Mouse (Mus musculus): ENCODE measurements around the gene Tppp3. TPM values are rescaled to one million over a fixed set of nuclear protein-coding genes. Genes with fewer than 3 reads are reported as not detected.

Tppp3 gene
- polyA plus RNA-seq, 1 experiment from 2014 or later: 94.2 TPM

GRCm38 (mm10) chr8:105472983-105473382 lies 1.7 kb upstream of the Tppp3 start:
- H3K9ac ChIP-seq (replicated peaks): no peak overlapping the region
- H3K9me3 ChIP-seq: no peaks in the 10 kb centered on the region
- H3K4me3 ChIP-seq: no peak overlapping the region
- H3K36me3 ChIP-seq: peaks cover under 1% of the 10 kb centered on the region
- peaks cover 34% of the 10 kb centered on the region for H3K27me3 ChIP-seq
- no peak overlapping the region for H3K4me2 ChIP-seq (replicated peaks)
- WGBS: 48% methylated on average over 9 of the region's 9 CpGs
- H3K27ac ChIP-seq (replicated peaks): no peak overlapping the region
- H3K4me1 ChIP-seq: peaks cover 59% of the 10 kb centered on the region
- ATAC-seq (ENCODE audit: low FRiP score, low read depth): no peak

- Histone ChIP-seq H3K4me1 (peaks cover 59% of the 10 kb centered on the region), H3K9me3 (no peaks in the 10 kb centered on the region), H3K9ac (replicated peaks) (no peak overlapping the region), H3K4me2 (replicated peaks) (0 out of 2 replicates have a peak overlapping the region, but pooled peaks have one; percentile 3), H3K36me3 (peaks cover 5% of the 10 kb centered on the region), H3K27ac (replicated peaks) (no peak overlapping the region), H3K27me3 (peaks cover 34% of the 10 kb centered on the region), H3K4me3 (no peak overlapping the region)
- 15% methylated on average over 23 of the region's 23 CpGs for WGBS
- ATAC-seq (ENCODE audit: low FRiP score, low read depth): no peak
Measured at GRCm38 (mm10) chr8:105472414-105472932, 1.1 kb upstream of the Tppp3 start.

GRCm38 (mm10) chr8:105470681-105471313 lies 529 bp downstream of the Tppp3 start:
- peaks cover 30% of the 10 kb centered on the region for H3K27me3 ChIP-seq
- H3K4me1 ChIP-seq: peaks cover 59% of the 10 kb centered on the region
- peak overlapping the region; percentile 80 for H3K27ac ChIP-seq (replicated peaks)
- no peak for ATAC-seq (ENCODE audit: low FRiP score, low read depth)
- peak overlapping the region; percentile 61 for H3K9ac ChIP-seq (replicated peaks)
- H3K36me3 ChIP-seq: peaks cover 18% of the 10 kb centered on the region
- H3K4me2 ChIP-seq (replicated peaks): peak overlapping the region; percentile 64
- no peaks in the 10 kb centered on the region for H3K9me3 ChIP-seq
- H3K4me3 ChIP-seq: peak overlapping the region; percentile 45
- WGBS: 20% methylated on average over 11 of the region's 11 CpGs

GRCm38 (mm10) chr8:105470262-105470661 lies 1.1 kb downstream of the Tppp3 start:
- Histone ChIP-seq H3K27me3 (peaks cover 26% of the 10 kb centered on the region), H3K27ac (replicated peaks) (peak overlapping the region; percentile 80), H3K36me3 (peaks cover 18% of the 10 kb centered on the region), H3K9me3 (no peaks in the 10 kb centered on the region), H3K9ac (replicated peaks) (peak overlapping the region; percentile 61), H3K4me2 (replicated peaks) (peak overlapping the region; percentile 64), H3K4me3 (peak overlapping the region; percentile 45), H3K4me1 (peaks cover 54% of the 10 kb centered on the region)
- ATAC-seq (ENCODE audit: low FRiP score, low read depth): no peak
- 72% methylated on average over 5 of the region's 5 CpGs for whole genome bisulfite sequencing

GRCm38 (mm10) chr8:105469816-105470215 lies 1.5 kb downstream of the Tppp3 start:
- Histone ChIP-seq H3K9ac (replicated peaks) (0 out of 2 replicates have a peak overlapping the region, but pooled peaks have one; percentile 61), H3K4me2 (replicated peaks) (peak overlapping the region; percentile 64), H3K4me3 (peak overlapping the region; percentile 45), H3K27me3 (peaks cover 21% of the 10 kb centered on the region), H3K36me3 (peaks cover 18% of the 10 kb centered on the region), H3K27ac (replicated peaks) (peak overlapping the region; percentile 80), H3K4me1 (peaks cover 49% of the 10 kb centered on the region), H3K9me3 (no peaks in the 10 kb centered on the region)
- no peak for ATAC-seq (ENCODE audit: low FRiP score, low read depth)
- 88% methylated on average over 5 of the region's 5 CpGs for WGBS

- Histone ChIP-seq H3K4me1 (peaks cover 48% of the 10 kb centered on the region), H3K36me3 (peaks cover 18% of the 10 kb centered on the region), H3K9ac (replicated peaks) (no peak overlapping the region), H3K4me2 (replicated peaks) (peak overlapping the region; percentile 64), H3K9me3 (no peaks in the 10 kb centered on the region), H3K4me3 (peak overlapping the region; percentile 45; the same call in 1 of the 2 replicates), H3K27ac (replicated peaks) (peak overlapping the region; percentile 80), H3K27me3 (peaks cover 18% of the 10 kb centered on the region)
- peak; percentile 50 for ATAC-seq (ENCODE audit: low FRiP score, low read depth)
- WGBS: 30% methylated on average over 6 of the region's 6 CpGs
Measured at GRCm38 (mm10) chr8:105469041-105469695, 2.2 kb downstream of the Tppp3 start.

GRCm38 (mm10) chr8:105468002-105468720 lies 3.2 kb downstream of the Tppp3 start:
- H3K27ac ChIP-seq (replicated peaks): peak overlapping the region; percentile 80; the same call in 1 of the 2 replicates
- H3K4me3 ChIP-seq: no peak overlapping the region
- H3K4me1 ChIP-seq: peaks cover 50% of the 10 kb centered on the region

GRCm38 (mm10) chr8:105467396-105467985 lies 3.8 kb downstream of the Tppp3 start:
- Histone ChIP-seq H3K4me2 (replicated peaks) (no peak overlapping the region), H3K4me3 (no peak overlapping the region), H3K9ac (replicated peaks) (no peak overlapping the region), H3K36me3 (peaks cover 18% of the 10 kb centered on the region), H3K9me3 (no peaks in the 10 kb centered on the region), H3K4me1 (peaks cover 47% of the 10 kb centered on the region), H3K27me3 (peaks cover 2% of the 10 kb centered on the region), H3K27ac (replicated peaks) (no peak overlapping the region)
- WGBS: 96% methylated on average over 10 of the region's 10 CpGs
- no peak for ATAC-seq (ENCODE audit: low FRiP score, low read depth)

More at GRCm38 (mm10) chr8:105468002-105468720, 3.2 kb downstream of the Tppp3 start:
- no peak overlapping the region for H3K9ac ChIP-seq (replicated peaks)
- H3K36me3 ChIP-seq: peaks cover 18% of the 10 kb centered on the region
- no peak overlapping the region for H3K4me2 ChIP-seq (replicated peaks)
- H3K27me3 ChIP-seq: peaks cover 9% of the 10 kb centered on the region
- no peaks in the 10 kb centered on the region for H3K9me3 ChIP-seq
- 93% methylated on average over 27 of the region's 27 CpGs for WGBS
- ATAC-seq (ENCODE audit: low FRiP score, low read depth): no peak

GRCm38 (mm10) chr8:105466700-105467291 lies 4.5 kb downstream of the Tppp3 start:
- WGBS: 85% methylated on average over 7 of the region's 7 CpGs
- no peak overlapping the region for H3K4me2 ChIP-seq (replicated peaks)
- no peak overlapping the region for H3K4me3 ChIP-seq
- H3K27me3 ChIP-seq: no peaks in the 10 kb centered on the region
- H3K4me1 ChIP-seq: peaks cover 44% of the 10 kb centered on the region
- H3K9ac ChIP-seq (replicated peaks): no peak overlapping the region
- peaks cover 18% of the 10 kb centered on the region for H3K36me3 ChIP-seq
- no peaks in the 10 kb centered on the region for H3K9me3 ChIP-seq
- no peak overlapping the region for H3K27ac ChIP-seq (replicated peaks)
- ATAC-seq (ENCODE audit: low FRiP score, low read depth): no peak

- Histone ChIP-seq H3K27ac (replicated peaks) (no peak overlapping the region), H3K4me2 (replicated peaks) (no peak overlapping the region), H3K27me3 (no peaks in the 10 kb centered on the region), H3K4me3 (no peak overlapping the region), H3K4me1 (peaks cover 38% of the 10 kb centered on the region), H3K9ac (replicated peaks) (no peak overlapping the region), H3K9me3 (no peaks in the 10 kb centered on the region), H3K36me3 (peaks cover 18% of the 10 kb centered on the region)
- ATAC-seq (ENCODE audit: low FRiP score, low read depth): no peak
- WGBS: 82% methylated on average over 6 of the region's 6 CpGs
Measured at GRCm38 (mm10) chr8:105466246-105466645, 5.1 kb downstream of the Tppp3 start.

GRCm38 (mm10) chr8:105464595-105464994 lies 6.7 kb downstream of the Tppp3 start:
- ATAC-seq (ENCODE audit: low FRiP score, low read depth): no peak
- Histone ChIP-seq H3K27ac (replicated peaks) (0 out of 2 replicates have a peak overlapping the region, but pooled peaks have one; percentile 16), H3K9ac (replicated peaks) (no peak overlapping the region), H3K4me3 (no peak overlapping the region), H3K9me3 (no peaks in the 10 kb centered on the region), H3K4me2 (replicated peaks) (no peak overlapping the region), H3K27me3 (no peaks in the 10 kb centered on the region), H3K36me3 (peaks cover 18% of the 10 kb centered on the region), H3K4me1 (peaks cover 22% of the 10 kb centered on the region)
- WGBS: 84% methylated on average over 7 of the region's 7 CpGs

Data from midbrain, embryonic 12.5 days (tissue).